Mouse (Mus musculus): ENCODE results near the gene Atp5mpl.

Gene Atp5mpl

GRCm38 (mm10) chr12:111912802-111913201, 54.0 kb downstream of the Atp5mpl start:
- DNase-seq (ENCODE audit: low read depth, low spot score) = peak; percentile 28

GRCm38 (mm10) chr12:111911796-111912195, 55.0 kb downstream of the Atp5mpl start:
- peak; percentile 60 for DNase-seq (ENCODE audit: low read depth, low spot score)
